Mouse (Mus musculus): ENCODE results near the gene Naglu. TPM values are rescaled to one million over a fixed set of nuclear protein-coding genes. Genes with fewer than 3 reads are reported as not detected.

Gene Naglu
- total and polyA plus RNA-seq, 3 experiments: 11.2 to 33.3 (median 13.8) TPM

DNA sequence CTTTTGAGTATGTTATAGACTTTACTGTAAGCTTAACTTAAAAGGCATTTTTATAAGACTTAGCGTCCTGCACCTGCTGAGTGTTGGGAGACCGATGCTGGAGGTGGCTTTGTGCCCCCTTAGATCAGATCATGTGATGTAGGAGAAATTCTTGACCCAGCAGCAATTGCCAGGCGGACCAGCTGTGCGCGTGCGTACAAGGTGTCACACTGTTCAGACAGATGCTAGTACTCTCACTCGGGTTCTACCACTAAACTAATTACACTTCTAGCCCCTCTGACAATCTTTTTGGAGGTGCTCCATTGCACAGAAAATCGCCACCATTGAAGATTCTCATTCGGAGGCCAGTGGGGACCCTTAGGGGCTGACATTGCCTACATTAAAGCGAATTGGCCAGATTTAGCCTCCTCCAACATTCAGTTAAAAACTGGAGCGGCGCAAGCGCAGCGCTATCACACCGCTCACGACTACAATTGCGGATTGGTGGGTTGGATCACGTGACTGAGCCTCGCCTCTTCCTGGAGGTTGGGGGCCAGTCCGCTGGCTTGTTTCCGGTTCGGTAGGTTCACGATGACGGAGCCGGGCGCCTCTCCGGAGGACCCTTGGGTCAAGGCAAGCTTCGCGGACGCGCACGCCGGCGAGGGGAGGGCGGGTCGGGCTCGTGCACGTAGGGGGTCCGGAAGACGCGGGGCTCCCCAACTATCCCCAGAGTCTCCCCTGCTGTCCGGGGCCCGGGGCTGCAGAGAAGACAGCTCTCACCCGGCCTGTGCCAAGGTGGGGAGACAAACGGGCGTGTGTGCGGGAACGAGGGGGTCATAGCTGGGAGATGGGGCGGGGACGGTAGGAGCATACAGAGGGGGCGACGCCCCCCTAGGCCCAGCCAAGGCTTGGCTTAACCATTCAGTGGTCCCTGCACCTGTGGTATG lies 17.2 kb downstream of the Naglu start, which contains the start of gene Mlx:
Mlx (plus strand) TSS at position 522 of the 926 bp plus-strand sequence.
- H3K4me3 ChIP-seq (replicated peaks in 1 of 3; ENCODE audit: low read depth in 2 of 3, low read length in 2 of 3, poor library complexity in 1 of 3): peak within 1 kb of the TSS; percentile 49 to 79 (median 68)
- peaks cover 22% of the 10 kb centered on the region; the same call in 1 of the 2 replicates for H3K79me2 ChIP-seq (replicated peaks; ENCODE audit: control insufficient read depth, extremely low read depth, insufficient read depth, poor library complexity, severe bottlenecking)
- no peak for TF ChIP-seq CHD1 (IDR thresholded peaks at IDR 0.05; ENCODE audit: low read depth, low read length)
- peak; percentile 88; the same call in 1 of the 2 replicates for TF ChIP-seq SIN3A (IDR thresholded peaks at IDR 0.05; ENCODE audit: low read length)
- TF ChIP-seq ELF1 (IDR thresholded peaks at IDR 0.05; ENCODE audit: low read depth, low read length): peak; percentile 95
- TF ChIP-seq USF1 (IDR thresholded peaks at IDR 0.05; ENCODE audit: low read depth, low read length): peak; percentile 98
- peak; percentile 48; the same call in 1 of the 2 replicates for TF ChIP-seq MXI1 (IDR thresholded peaks at IDR 0.05; ENCODE audit: low read depth, low read length)
- TF ChIP-seq TBP (conservative IDR thresholded peaks at IDR 0.05; ENCODE audit: low read depth, low read length): peak; percentile 92
- TF ChIP-seq EP300 (IDR thresholded peaks at IDR 0.05; ENCODE audit: low read length): no peak
- peak; percentile 76 for TF ChIP-seq HCFC1 (IDR thresholded peaks at IDR 0.05; ENCODE audit: low read depth, low read length)
- TF ChIP-seq USF2 (conservative IDR thresholded peaks at IDR 0.05; ENCODE audit: low read depth, low read length): peak; percentile 99
- TF ChIP-seq ZKSCAN1 (IDR thresholded peaks at IDR 0.05; ENCODE audit: borderline replicate concordance, low read depth, low read length): no peak
- TF ChIP-seq ZC3H11A (IDR thresholded peaks at IDR 0.05; ENCODE audit: low read depth, low read length): no peak
- peak; percentile 97 for TF ChIP-seq MAX (IDR thresholded peaks at IDR 0.05; ENCODE audit: low read length)
- peak; percentile 21; the same call in 1 of the 2 replicates for TF ChIP-seq ZMIZ1 (IDR thresholded peaks at IDR 0.05; ENCODE audit: low read depth, low read length)
- no peak for TF ChIP-seq PAX5 (IDR thresholded peaks at IDR 0.05; ENCODE audit: low read length)
- TF ChIP-seq JUN (IDR thresholded peaks at IDR 0.05; ENCODE audit: insufficient read depth, low read depth, low read length): no peak
- TF ChIP-seq ETS1 (conservative IDR thresholded peaks at IDR 0.05; ENCODE audit: low read depth, low read length): no peak
- TF ChIP-seq BHLHE40 (IDR thresholded peaks at IDR 0.05; ENCODE audit: low read depth, low read length): peak; percentile 96
- TF ChIP-seq POLR2A (IDR thresholded peaks at IDR 0.05; ENCODE audit: low read depth, low read length): peak; percentile 90
- TF ChIP-seq IRF4 (IDR thresholded peaks at IDR 0.05; ENCODE audit: low read depth, low read length): no peak; the same call in 1 of the 2 replicates
- peak; percentile 84 for TF ChIP-seq NELFE (IDR thresholded peaks at IDR 0.05; ENCODE audit: low read depth, low read length)
- TF ChIP-seq MAZ (IDR thresholded peaks at IDR 0.05; ENCODE audit: low read depth, low read length): peak; percentile 96
- TF ChIP-seq RAD21 (IDR thresholded peaks at IDR 0.05; ENCODE audit: low read depth, low read length): no peak
- no peak for TF ChIP-seq SMC3 (IDR thresholded peaks at IDR 0.05; ENCODE audit: low read depth, low read length)
- TF ChIP-seq CTCF (conservative IDR thresholded peaks at IDR 0.05 in 1 of 2, IDR thresholded peaks at IDR 0.05 in 1 of 2; ENCODE audit: low read depth in 2 of 2, low read length in 2 of 2): no peak
- TF ChIP-seq GABPA (IDR thresholded peaks at IDR 0.05; ENCODE audit: insufficient replicate concordance, low read depth, low read length): no peak
- TF ChIP-seq E2F4 (IDR thresholded peaks at IDR 0.05; ENCODE audit: insufficient replicate concordance, low read depth, low read length): no peak
- TF ChIP-seq MAFK (IDR thresholded peaks at IDR 0.05; ENCODE audit: insufficient replicate concordance, low read length): no peak
- TF ChIP-seq KAT2A (IDR thresholded peaks at IDR 0.05; ENCODE audit: insufficient replicate concordance, low read length): no peak
- TF ChIP-seq JUND (conservative IDR thresholded peaks at IDR 0.05; ENCODE audit: low read depth, low read length): peak; percentile 37; the same call in 1 of the 2 replicates
- TF ChIP-seq TCF12 (IDR thresholded peaks at IDR 0.05; ENCODE audit: low read depth, low read length): peak; percentile 70
- TF ChIP-seq MYC (IDR thresholded peaks at IDR 0.05; ENCODE audit: low read depth, low read length): no peak; the same call in 1 of the 2 replicates
- no peak for TF ChIP-seq ZNF384 (IDR thresholded peaks at IDR 0.05; ENCODE audit: low read depth, low read length)
- TF ChIP-seq MEF2A (IDR thresholded peaks at IDR 0.05; ENCODE audit: borderline replicate concordance, low read depth, low read length): no peak
- peak; percentile 93 for TF ChIP-seq NRF1 (IDR thresholded peaks at IDR 0.05; ENCODE audit: low read depth, low read length)
- no peak for TF ChIP-seq UBTF (IDR thresholded peaks at IDR 0.05; ENCODE audit: low read depth, low read length)
- peak; percentile 75; the same call in 1 of the 2 replicates for TF ChIP-seq POLR2AphosphoS2 (IDR thresholded peaks at IDR 0.05; ENCODE audit: low read depth, low read length)
- TF ChIP-seq RCOR1 (conservative IDR thresholded peaks at IDR 0.05; ENCODE audit: low read depth, low read length): no peak
- no peak for TF ChIP-seq CHD2 (IDR thresholded peaks at IDR 0.05; ENCODE audit: low read length)
- DNase-seq (ENCODE audit: extremely low read depth): peak; percentile 98
- in situ Hi-C loops (cut with MboI; ENCODE audit: low pct_ligation_motif_present, low pct_unique_long_range_greater_than_20kb, low sequenced_read_pairs): loop anchor here (10.0 kb wide), 1 partner anchor 218 kb away; the partner anchor contains the start of gene Becn1
- dilution Hi-C loops (cut with MboI; ENCODE audit: extremely low pct_ligation_motif_present, extremely low pct_unique_long_range_greater_than_20kb, low sequenced_read_pairs): no loop called here
- peak within 1 kb of the TSS; percentile 53 for H3K4me2 ChIP-seq (ENCODE audit: insufficient read depth, low read depth, poor library complexity, severe bottlenecking)
- H3K9ac ChIP-seq (ENCODE audit: insufficient read depth, low read depth): peak within 1 kb of the TSS; percentile 77
- peaks cover 26 to 62% of the 10 kb centered on the region in 2 experiments for H3K4me1 ChIP-seq (ENCODE audit: control insufficient read depth in 1 of 2, insufficient read depth in 2 of 2)
- H3K36me3 ChIP-seq (replicated peaks in 1 of 2; ENCODE audit: control insufficient read depth in 1 of 2, insufficient read depth in 1 of 2, low read length in 1 of 2): peaks cover 44 to 70% of the 10 kb centered on the region in 2 experiments
- no peaks in the 10 kb centered on the region for H3K9me3 ChIP-seq (replicated peaks; ENCODE audit: low read length)
- no peaks in the 10 kb centered on the region for H3K27me3 ChIP-seq (replicated peaks)
- peak within 1 kb of the TSS; percentile 63 for H3K27ac ChIP-seq (ENCODE audit: insufficient read depth, low read depth)
